In genomic region chr10:119726921-119727320, GRCm38 (mm10) we compare ENCODE assay signal across 12 mouse cellular contexts.
"Had no signal": no experiment of that assay in that cellular context is flagged by ENCODE, and none has a peak within 500 bp of the region (broad histone marks: within the 10 kb centered on the region; RNA-seq: fewer than 3 reads in every experiment).

No protein-coding gene starts in this region.

- H3K36me3 ChIP-seq: limb, embryonic 13.5 days; liver, embryonic 12.5 days had no signal

- H3K27ac ChIP-seq: limb, embryonic 13.5 days; liver, embryonic 12.5 days; macrophage had no signal

- H3K9ac ChIP-seq: limb, embryonic 13.5 days; liver, embryonic 12.5 days; lung, embryonic 14.5 days had no signal

- H3K4me3 ChIP-seq: limb, embryonic 13.5 days; liver, embryonic 12.5 days; megakaryocyte, embryonic 14.5 days had no signal

- H3K9me3 ChIP-seq: limb, embryonic 13.5 days; liver, embryonic 12.5 days had no signal

- DNase-seq: kidney, adult 8-10 months; kidney, postnatal 25 days; layer of hippocampus, adult 9-11 months; left cerebral cortex, postnatal 4 days; lung, embryonic 14.5 days; lung, postnatal 10 days; right cerebral cortex, postnatal 25 days; thymus, postnatal 36 days had no signal

- H3K27me3 ChIP-seq: limb, embryonic 13.5 days; liver, embryonic 12.5 days; megakaryocyte, embryonic 14.5 days had no signal

- H3K4me1 ChIP-seq: limb, embryonic 13.5 days; liver, embryonic 12.5 days; megakaryocyte, embryonic 14.5 days had no signal
